Mouse (Mus musculus) liver, adult 2 months (tissue): ENCODE measurements around the gene Ccdc30. TPM values are rescaled to one million over a fixed set of nuclear protein-coding genes. Genes with fewer than 3 reads are reported as not detected.

Source experiments
- DNase-seq: peaks from one replicate; pipeline ENCODE4 v3.0.0-alpha.2; 2011; ENCODE audit warnings: low read depth, low spot score; ENCODE audit errors: extremely low read depth
- H3K27ac ChIP-seq: fragments of 200-500 bp; replicated peaks from 2 replicates; pipeline ENCODE4 v1.5.1; 2012; ENCODE audit warnings: low read depth, mild to moderate bottlenecking, control low read depth, inconsistent platforms, low read length; ENCODE audit not compliant: insufficient read depth
- H3K27me3 ChIP-seq: fragments of 200-500 bp; 2 replicates; pipeline ENCODE4 v1.6.1; 2012; ENCODE audit warnings: mild to moderate bottlenecking, moderate library complexity, low read length, inconsistent platforms; ENCODE audit not compliant: control insufficient read depth, insufficient read depth
- H3K36me3 ChIP-seq: fragments of 200-500 bp; 2 replicates; pipeline ENCODE4 v1.6.1; 2012; ENCODE audit warnings: low read length, inconsistent platforms; ENCODE audit not compliant: control insufficient read depth, insufficient read depth
- H3K4me1 ChIP-seq: fragments of 200-500 bp; 2 replicates; pipeline ENCODE4 v1.6.1; 2011; ENCODE audit warnings: low read length; ENCODE audit not compliant: control insufficient read depth, insufficient read depth
- H3K4me3 ChIP-seq: fragments of 200-500 bp; 2 replicates; pipeline ENCODE4 v1.5.1; 2011; ENCODE audit warnings: low read depth, mild to moderate bottlenecking, control low read depth, low read length, moderate library complexity; ENCODE audit not compliant: insufficient read depth
- H3K79me2 ChIP-seq: fragments of 200-500 bp; 2 replicates; pipeline ENCODE4 v1.6.1; 2012; ENCODE audit warnings: inconsistent platforms, mild to moderate bottlenecking, low read length, moderate library complexity; ENCODE audit not compliant: control insufficient read depth, insufficient read depth
- H3K9ac ChIP-seq: fragments of 200-500 bp; 2 replicates; pipeline ENCODE4 v1.6.1; 2012; ENCODE audit warnings: low read depth, mild to moderate bottlenecking, control low read depth, inconsistent platforms, low read length
- CTCF ChIP-seq: fragments of 200-500 bp; IDR thresholded peaks from 2 replicates; pipeline ENCODE4 v1.5.1; 2011; ENCODE audit warnings: low read depth, low read length, control low read depth
- POLR2A ChIP-seq: fragments of 200-500 bp; IDR thresholded peaks from 2 replicates; pipeline ENCODE4 v1.6.1; 2011; ENCODE audit warnings: low read length, control low read depth; ENCODE audit not compliant: insufficient read depth; ENCODE audit errors: extremely low read depth
- WGBS: fragments of 180-500 bp; shearing (Covaris S2); methylation state at CpG from one replicate; pipeline ENCODE4 v1.1.7; 2018; 5-methylcytosine and 5-hydroxymethylcytosine counted together
- polyA plus RNA-seq: library from polyadenylated mRNA; depleted of rRNA; stranded (reverse); fragments of >200 nt; gene quantifications from 2 replicates; pipeline ENCODE4 v1.2.3, GENCODE M21; 2012
- total RNA-seq: library from RNA; depleted of rRNA; stranded (reverse); fragments of >200 nt; gene quantifications from 2 replicates; pipeline ENCODE4 v1.2.3, GENCODE M21; 2014

The Ccdc30 gene
- total and polyA plus RNA-seq, 2 experiments: 3.0 to 5.9 TPM

DNA sequence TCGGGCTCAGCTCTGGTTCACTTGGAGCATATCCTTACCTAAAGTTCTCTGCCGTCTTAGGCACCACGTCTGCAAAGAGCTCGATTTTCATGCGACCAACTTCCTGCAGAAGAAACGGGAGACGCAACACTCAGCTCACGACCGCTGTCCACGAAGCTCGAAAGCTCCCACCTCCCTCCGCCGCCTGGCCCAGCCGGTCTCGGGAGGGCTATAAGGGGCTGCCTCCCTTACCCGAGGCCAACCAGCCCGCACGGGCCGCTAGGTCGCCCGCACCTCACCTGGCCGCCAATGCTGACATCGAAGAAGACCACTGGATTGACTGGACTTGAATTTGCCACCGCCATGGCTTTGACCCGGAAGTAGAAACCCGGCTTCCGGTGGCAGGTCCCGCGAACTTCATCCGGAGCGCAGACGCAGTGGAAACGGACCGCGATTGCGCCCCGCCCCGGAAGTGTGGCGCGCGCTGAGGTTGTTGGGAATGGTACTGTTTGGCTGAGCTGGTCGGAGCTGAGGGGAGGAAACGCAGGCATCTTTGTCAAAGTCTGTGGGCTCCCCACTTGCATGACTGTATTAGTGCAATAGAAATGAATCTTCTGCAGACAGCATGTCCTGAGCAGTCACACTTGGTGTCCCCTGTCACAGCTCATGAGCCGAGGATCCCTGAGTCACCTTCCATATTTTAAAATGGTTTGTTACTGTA is 95.0 kb downstream of the Ccdc30 start, which contains the start of gene Ppih:
Gene Ppih (minus strand): TSS at position 416 of the 700 bp plus-strand sequence.
- Histone ChIP-seq H3K36me3 (peaks cover 7% of the 10 kb centered on the region; the same call in 1 of the 2 replicates), H3K9ac (peak within 1 kb of the TSS; percentile 64), H3K27me3 (no peaks in the 10 kb centered on the region), H3K27ac (peak within 1 kb of the TSS; percentile 55), H3K4me1 (peaks cover 5% of the 10 kb centered on the region), H3K4me3 (peak within 1 kb of the TSS; percentile 65), H3K79me2 (no peaks in the 10 kb centered on the region; the same call in 1 of the 2 replicates)
- peak; percentile 65 for TF ChIP-seq POLR2A
- no peak for TF ChIP-seq CTCF
- WGBS: under 1% methylated on average over 44 of the region's 44 CpGs
- peak; percentile 78 for DNase-seq

DNA sequence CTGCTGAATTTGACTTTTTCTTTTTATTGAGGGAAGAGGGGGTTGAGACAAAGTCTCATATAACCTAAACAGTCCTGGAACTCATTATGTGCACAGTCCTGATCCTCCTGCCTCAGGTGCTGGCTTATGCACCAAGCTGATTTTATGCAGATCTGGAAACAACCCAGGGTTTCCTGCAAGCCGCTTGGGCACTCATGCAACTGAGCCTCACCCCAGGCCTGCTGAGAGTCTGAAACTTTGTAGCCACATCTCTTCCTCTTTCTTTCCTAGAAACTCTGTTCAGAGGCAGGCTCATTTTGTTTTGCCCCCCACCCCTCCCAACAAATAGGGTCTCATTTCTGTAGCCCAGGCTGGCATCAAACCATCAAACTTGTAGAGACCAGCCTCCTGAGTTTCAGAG is 101.6 kb downstream of the Ccdc30 start:
- Histone ChIP-seq H3K27ac (no peak overlapping the region), H3K79me2 (no peaks in the 10 kb centered on the region), H3K36me3 (peaks cover 10% of the 10 kb centered on the region; the same call in 1 of the 2 replicates), H3K4me1 (no peaks in the 10 kb centered on the region), H3K4me3 (no peak overlapping the region), H3K27me3 (no peaks in the 10 kb centered on the region), H3K9ac (no peak overlapping the region)
- no peak for DNase-seq
- TF ChIP-seq CTCF (no peak), POLR2A (no peak)
- WGBS: 96% methylated on average over 1 of the region's 1 CpGs

DNA sequence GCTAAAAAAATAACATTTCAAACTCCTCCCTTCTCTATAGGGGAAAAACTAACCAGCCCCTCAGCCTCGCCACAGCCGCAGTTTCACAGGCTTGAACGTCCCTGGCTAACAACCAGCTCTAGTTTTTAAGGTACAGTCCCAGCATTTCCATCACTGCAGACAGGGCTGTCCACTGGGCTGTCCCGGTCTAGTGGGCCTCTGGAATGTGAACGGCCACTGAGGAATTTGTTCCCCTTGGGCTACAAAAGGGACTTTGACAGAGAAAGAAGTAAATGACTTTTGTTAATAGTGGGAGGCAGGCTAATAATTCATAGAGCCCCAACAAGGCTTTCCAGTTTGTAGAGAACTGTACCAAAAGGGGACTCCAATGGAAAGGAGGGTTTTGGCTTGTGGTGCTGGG is 109.9 kb downstream of the Ccdc30 start:
- Histone ChIP-seq H3K79me2 (no peaks in the 10 kb centered on the region), H3K27ac (no peak overlapping the region), H3K27me3 (no peaks in the 10 kb centered on the region), H3K4me3 (no peak overlapping the region), H3K36me3 (no peaks in the 10 kb centered on the region), H3K9ac (no peak overlapping the region), H3K4me1 (no peaks in the 10 kb centered on the region)
- DNase-seq: no peak
- WGBS: 94% methylated on average over 5 of the region's 5 CpGs
- TF ChIP-seq POLR2A: no peak
- TF ChIP-seq CTCF: no peak

DNA sequence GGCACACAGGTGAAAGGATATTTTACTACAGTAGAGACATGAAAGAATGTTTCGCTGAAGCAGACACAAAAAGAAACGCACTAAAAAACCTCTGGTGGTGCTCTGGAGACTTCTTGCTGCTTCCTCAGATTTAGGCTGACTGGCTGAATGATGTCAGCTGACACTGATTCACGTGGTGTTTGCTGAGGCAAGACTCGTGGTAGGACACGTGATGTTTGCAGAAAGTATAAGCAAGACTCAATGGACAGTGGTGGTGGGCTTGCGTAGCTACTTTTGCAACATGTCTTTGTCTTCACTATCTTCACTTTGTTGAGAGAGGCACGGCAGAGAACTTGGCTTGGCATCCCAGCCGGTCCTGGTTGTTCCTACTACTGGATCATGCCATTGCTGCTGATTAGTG is 112.0 kb downstream of the Ccdc30 start:
- Histone ChIP-seq H3K79me2 (no peaks in the 10 kb centered on the region), H3K27ac (no peak overlapping the region), H3K36me3 (no peaks in the 10 kb centered on the region), H3K27me3 (no peaks in the 10 kb centered on the region), H3K4me3 (no peak overlapping the region), H3K4me1 (no peaks in the 10 kb centered on the region), H3K9ac (no peak overlapping the region)
- TF ChIP-seq CTCF (no peak), POLR2A (no peak)
- WGBS: 88% methylated on average over 8 of the region's 8 CpGs
- no peak for DNase-seq

DNA sequence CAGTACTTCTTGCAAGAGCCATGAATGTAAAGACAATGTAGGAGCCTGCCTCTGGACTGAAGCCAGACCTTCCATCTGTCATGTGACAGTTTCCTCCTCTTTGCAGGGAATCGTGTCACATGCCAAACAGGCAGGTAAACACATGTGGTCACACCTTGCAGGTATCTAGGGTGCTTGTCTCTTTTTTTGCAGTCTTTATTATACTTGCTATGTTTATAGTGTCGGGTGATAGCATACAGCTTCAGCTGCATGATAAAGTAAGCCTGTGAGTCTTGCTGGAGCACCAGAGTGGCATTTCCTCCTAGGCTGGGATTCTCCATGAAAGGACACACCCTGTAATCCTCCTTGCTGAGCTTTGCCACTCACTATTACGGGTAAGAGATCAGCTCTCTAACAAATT is 113.5 kb downstream of the Ccdc30 start:
- Histone ChIP-seq H3K9ac (no peak overlapping the region), H3K27me3 (no peaks in the 10 kb centered on the region), H3K4me1 (no peaks in the 10 kb centered on the region), H3K27ac (no peak overlapping the region), H3K36me3 (no peaks in the 10 kb centered on the region), H3K79me2 (no peaks in the 10 kb centered on the region), H3K4me3 (no peak overlapping the region)
- TF ChIP-seq POLR2A (no peak), CTCF (no peak)
- WGBS: 78% methylated on average over 3 of the region's 3 CpGs
- no peak for DNase-seq

DNA sequence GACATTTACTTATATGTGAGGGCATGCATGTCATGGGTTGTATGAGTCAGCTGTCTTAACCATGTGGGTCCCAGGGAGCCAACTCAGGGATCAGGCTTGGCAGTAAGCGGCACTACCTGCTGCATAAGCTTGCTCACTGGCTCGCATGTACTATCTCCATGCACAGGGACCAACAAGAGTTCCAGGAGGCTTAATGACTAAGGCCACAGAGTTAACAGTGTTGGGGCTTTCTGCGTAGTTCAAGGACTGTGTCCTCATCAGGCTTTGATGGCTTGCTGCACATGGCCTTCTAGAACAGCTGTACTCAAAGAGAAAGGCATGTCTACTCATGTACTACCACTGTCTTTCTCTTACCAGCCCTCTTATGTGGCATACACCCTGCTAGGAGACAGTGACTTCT is 114.6 kb downstream of the Ccdc30 start:
- TF ChIP-seq CTCF (no peak), POLR2A (no peak)
- no peaks in the 10 kb centered on the region for H3K79me2 ChIP-seq
- no peaks in the 10 kb centered on the region for H3K4me1 ChIP-seq
- no peaks in the 10 kb centered on the region for H3K27me3 ChIP-seq
- 94% methylated on average over 3 of the region's 3 CpGs for WGBS
- DNase-seq: no peak
- no peak overlapping the region for H3K27ac ChIP-seq
- no peak overlapping the region for H3K9ac ChIP-seq
- H3K4me3 ChIP-seq: no peak overlapping the region
- H3K36me3 ChIP-seq: no peaks in the 10 kb centered on the region
